Mouse (Mus musculus) retina, embryonic 14.5 days (tissue): ENCODE measurements around the gene Zfp800.

Source experiments
- DNase-seq: peaks from one replicate; pipeline ENCODE4 v3.0.0-alpha.2; 2015; ENCODE audit warnings: low spot score

Zfp800 gene

DNA sequence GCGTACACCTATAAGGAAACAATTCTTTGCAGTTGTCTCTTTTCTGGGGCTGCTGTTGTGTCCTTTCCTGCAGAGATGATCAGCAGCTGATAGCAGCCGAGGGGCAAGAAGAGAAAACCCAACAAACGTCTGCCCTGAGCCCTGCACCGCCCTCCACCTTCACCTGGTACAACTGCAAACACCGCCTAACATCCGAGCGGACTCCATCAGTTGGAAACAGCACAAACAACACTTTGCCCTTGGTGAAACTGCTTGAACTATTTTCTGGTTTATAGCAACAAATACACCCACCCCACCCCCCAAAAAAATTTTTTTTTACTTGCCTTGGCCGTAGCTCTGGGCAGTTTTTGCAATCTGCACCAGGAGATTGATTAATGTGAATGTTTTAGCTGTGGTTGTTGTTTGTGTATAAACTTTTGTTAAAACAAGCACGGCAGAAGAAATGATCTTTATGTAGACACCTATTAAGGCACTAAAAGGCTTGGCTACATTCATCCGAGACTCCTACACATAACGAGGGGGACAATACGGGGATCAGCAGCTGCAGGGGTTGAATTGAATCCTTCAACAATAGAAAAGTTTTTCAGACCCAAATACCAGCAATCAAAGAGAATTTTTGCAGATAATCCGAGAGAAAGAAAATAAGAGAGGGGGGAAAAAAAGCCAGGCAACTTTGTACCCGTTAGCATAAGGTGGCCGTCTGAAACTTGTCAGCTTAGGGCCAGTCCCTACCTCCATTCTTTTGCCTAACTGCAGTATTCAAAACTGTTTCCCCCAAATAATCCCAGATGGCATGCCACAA is 1.6 kb downstream of the Zfp800 start:
- peak; percentile 15 for DNase-seq

DNA sequence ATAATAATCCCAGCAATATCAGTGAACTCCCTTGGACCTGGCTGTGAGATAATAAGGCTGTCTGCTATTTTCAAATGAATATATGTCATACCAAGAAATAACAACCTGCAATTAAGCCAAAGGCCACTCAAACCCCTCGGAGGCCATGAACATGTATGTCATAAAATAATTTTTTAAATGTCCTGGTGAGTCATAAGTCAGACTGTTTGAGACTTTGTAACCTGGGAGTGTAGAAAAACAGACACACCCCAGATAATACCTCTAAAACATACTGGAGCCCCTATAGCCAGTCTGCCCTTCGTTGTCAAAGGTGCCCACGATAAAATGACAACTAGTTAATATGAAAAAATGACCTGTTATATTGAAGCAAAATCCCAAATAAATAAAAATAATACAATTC is 8.8 kb downstream of the Zfp800 start:
- DNase-seq, result no peak

DNA sequence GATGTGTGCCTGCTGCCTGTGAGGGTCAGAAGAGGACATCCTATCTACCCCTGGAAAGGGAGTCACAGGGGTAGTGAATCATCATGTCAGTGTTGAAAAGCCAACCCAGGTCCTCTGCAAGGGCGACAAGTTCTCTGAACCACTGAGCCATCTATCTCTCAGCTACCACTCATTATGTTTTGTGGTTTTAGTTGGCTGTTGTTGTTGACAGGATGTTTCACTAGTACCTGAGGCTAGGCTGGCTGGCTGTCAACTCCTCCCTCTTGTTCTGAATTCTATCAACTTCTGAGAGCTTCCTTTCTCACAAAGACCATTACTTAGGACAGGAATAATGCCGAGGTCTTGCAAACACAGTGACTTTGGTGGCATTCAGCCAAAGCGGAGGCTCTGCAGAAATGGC is 12.6 kb downstream of the Zfp800 start:
- DNase-seq, result no peak

DNA sequence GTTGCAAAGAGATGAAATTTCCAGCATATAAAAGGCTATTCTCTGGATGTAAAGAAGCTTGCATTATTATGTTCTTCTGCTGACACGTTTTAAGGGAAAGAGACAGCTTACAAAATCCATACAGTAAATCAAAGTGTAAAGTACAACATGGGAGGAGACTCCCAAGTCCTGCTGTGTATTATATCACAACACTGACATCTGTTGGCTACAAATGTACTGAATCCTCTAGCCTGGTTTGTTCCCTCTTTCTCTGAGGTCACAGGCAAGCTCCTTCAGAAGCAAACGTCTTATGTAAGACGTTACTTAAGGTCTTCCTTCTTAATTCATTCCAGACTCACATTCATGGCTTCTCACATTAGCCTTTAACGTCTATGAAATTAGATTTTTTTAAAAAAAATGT is 15.8 kb downstream of the Zfp800 start:
- no peak for DNase-seq

DNA sequence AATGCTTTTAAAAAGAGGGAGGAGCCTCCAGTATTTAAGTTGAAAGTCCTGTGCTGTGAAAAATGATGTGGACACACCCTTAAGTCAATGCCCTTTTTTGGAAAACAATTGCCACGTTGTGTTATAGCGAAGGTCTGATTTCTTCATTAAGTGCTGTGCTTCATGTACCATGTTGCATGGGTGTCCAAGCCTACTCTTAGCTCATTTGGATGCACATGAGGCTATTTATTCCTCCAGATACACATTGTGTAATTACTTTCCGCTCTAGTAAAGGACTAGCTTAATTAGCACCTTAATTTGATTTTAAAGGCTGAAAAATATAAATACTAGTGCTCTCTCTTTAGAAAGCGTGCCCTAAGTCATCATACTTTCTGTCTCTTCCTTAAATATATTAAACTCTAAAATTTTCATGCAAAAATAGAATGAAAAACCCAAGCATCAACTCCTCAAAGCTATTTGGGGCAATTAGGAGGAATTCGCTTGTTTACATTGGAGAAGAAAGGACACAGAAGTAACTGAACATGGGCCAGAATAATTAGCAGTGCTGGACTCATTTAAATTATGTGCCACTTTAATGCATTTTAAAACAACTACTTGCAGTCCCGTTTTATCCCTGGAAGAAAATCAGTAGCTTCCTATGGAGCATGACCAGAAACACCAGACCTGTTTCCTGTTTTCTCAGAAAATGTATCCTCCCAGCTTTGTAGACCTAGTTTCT is 27.7 kb downstream of the Zfp800 start:
- peak; percentile 7 for DNase-seq

DNA sequence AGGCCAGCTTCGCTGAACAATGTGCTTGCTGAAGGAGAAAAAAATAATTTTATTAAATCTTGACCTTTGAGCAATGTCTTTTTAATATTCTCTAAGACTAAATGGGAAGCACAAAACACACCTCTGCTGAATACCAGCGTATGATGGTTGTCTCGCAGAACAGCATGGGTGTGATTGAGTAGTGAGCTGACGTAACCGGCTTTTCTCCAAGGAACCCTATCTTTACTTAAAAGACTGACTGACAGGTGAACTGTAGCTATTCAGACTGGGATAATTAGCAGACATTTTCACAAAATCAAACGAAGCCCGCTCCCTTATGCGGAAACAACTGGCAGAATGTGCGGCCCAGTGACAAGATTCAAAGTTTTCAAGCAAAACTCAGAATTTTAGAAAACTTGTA is 30.2 kb downstream of the Zfp800 start:
- DNase-seq, result no peak

DNA sequence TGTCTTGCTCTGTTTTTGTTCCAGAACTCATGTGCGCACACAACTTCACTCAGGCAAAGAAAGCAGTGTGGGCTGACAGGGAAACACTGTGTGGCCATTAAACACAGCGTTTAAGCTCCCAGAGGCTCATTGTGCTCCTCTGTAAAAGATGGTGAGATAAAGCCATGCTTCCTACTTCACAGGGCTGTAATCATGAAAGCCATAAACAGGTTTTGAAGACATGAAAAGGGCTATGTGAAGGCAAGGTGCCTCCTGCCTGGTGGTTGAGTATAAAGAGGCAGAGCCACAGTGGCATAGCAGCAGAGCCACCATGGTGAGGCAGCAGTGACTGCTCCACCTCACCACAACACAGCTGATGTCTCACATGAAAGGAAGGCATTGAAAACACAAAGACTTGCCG is 46.7 kb downstream of the Zfp800 start:
- no peak for DNase-seq

DNA sequence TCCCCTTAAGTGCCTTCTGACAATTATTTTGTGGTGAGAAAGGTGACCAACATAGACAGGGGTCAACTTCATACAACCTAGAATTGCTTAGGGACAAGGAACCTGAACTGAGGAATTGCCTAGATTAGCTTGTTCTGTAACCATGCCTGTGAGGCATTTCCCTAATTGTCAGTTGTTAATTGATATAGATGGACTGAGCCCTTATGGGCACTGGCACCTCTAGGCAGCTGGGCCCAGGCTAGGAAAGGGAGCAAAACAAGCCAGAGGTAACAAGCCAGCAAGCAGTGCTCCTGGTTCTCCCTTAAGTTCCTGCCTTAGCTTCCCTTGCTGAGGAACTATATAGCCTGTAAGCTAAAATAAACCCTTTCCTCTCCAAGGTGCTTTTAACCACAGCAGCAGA is 52.1 kb downstream of the Zfp800 start:
- no peak for DNase-seq

DNA sequence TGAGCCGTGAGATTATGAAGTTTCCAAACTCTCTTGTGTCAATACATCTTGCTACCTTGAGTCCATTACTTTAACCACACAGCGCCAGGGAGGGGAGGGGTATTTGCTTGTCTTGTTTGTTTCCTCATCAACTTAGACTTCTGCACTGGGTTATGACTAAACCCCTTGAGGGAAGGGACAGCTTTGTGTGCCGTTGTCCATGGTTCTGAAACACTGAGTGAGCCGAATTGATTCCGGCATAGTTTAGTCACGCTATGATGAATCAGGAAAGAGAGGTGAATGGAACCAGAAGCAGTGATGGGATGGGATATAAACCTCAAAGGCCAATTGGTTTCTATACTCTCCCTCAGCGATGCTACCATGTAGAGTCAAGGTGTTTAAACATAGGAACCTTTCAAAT is 52.6 kb downstream of the Zfp800 start:
- peak; percentile 58 for DNase-seq

DNA sequence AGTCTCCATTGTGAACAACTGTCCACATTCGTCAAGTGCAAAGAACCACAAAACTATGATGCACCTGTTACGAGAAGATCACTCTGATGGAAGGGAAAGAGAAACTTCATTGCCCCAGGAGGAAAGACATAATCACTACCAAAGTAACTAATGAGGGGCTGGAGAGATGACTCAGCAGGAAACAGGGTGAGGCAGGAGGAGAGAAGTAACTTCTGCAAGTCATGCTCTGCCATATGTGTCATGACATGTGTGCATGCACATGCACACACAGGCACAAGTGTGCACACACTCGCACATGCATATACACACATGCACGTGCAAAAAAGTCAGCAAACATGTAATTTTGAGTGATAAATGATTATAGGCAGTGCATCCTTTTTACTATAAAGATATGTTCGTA is 54.9 kb downstream of the Zfp800 start:
- no peak for DNase-seq

DNA sequence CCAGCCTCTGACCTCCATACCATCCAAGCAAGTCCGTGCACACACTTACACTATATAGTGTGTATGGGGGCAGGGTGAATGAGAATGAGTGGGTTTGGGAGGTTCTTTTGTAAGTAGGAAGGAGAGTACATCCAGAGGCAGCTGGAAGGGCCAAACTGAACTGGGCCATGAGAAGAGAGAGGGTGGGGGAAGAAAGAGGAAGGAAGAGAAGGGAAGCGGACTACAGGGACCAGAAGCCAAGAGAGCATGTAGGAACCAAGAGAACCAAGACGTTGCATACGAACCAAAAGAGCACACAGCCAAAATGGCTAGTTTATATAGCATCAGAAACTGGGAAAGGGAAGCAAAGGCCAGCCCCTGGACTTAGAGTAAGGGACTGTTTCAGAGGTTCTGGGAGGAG is 56.6 kb downstream of the Zfp800 start:
- no peak for DNase-seq

DNA sequence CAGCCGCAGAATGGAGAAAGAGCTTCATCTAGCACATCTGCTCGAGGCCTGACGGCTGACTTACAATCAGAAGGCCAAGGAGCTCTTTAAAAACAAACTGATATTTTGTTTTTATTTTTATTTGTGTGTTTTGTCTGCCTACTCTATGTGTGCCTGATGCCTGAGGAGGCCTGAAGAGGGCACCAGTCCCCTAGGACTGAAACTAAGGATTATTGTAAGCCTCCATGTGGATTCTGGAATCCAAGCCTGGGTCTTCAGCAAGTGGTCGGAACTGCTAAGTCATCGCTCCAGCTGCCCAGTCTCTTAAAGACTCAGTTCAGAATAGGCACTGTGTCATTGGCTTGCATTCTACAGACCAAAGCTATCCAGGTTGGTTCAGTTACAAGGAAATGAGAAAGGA is 58.4 kb downstream of the Zfp800 start:
- DNase-seq, result peak; percentile 21

DNA sequence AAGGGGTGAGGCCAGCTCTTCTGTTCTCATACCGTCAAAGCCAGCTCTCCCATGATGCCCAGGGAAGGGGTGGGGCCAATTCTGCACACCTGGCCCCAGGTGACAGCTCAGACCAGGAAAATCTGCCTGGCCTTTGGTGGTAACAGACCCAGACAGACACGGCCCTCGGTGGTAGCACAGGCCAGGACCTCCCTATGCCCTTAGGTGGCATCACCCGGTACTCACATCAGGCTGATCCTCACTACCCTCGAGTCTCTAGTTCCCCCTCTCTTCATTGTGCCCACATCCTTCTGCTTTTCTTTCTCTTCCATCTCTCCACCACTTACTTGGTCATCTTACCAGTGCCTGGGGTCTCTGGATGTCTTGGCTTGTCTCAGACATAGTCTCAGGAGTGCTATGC is 64.1 kb downstream of the Zfp800 start:
- DNase-seq, result no peak

DNA sequence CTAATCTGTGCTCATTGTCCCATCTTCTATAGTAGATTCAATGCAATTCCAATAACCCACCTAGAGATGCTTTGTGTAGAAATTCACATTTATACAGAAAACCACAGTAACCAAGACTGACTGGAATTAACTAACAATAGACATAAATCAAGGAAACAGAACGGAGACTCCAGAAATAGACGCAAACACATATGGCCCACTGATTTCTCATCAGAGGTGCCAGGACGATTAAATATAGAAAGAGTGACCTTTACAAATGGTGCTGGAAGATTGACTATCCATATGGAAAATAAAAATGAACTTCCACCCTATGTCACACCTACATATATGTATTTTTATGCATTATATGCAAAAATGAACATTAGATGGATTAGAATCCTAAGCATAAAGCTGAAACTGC is 65.3 kb downstream of the Zfp800 start:
- DNase-seq, result no peak

DNA sequence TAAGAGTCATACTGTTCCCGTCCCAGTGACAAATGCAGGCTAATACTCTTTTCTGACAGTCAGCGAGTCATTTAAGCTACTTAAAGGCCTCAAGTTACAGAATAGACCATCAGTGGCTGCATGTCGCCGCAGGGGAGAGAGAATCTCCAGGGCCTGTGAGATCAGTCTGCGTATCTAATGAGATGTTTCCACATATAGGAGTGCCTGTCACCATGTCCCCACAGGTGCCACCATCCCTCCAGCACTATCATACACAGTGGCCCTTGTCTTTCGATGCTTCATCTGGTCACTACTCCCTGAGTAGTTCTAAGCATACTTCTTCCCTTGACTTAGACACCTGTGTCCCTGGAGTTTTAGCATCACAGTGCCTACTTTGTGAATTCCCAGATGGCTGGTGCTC is 68.0 kb downstream of the Zfp800 start:
- DNase-seq, result peak; percentile 39

DNA sequence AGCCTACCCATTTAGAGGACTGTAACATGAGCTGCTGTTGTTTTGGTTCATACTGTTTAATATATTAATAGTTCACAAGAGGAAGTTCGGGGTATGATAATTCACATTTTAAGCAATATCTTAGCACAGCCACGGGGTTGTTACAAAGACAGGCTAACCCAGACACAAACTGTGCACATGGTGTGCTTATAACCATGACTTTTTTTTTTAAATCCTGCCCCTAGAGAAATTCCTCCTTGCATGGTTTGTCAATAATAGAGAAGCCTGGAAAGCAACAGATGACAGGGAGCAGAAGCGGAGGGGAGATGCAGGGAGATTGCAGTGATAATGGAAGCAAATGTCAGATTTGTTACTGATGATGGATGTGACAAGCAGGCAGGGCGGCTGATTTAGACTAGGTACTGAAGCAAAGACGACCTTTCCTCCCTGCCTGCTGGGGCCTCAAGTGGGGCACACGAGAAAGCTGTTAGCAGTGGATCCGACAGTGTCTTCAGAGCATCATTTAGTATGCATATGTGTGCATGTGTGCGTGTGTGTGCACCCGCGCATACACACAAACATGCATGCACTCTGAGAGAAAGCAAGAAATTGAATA is 68.7 kb downstream of the Zfp800 start:
- peak; percentile 74 for DNase-seq

DNA sequence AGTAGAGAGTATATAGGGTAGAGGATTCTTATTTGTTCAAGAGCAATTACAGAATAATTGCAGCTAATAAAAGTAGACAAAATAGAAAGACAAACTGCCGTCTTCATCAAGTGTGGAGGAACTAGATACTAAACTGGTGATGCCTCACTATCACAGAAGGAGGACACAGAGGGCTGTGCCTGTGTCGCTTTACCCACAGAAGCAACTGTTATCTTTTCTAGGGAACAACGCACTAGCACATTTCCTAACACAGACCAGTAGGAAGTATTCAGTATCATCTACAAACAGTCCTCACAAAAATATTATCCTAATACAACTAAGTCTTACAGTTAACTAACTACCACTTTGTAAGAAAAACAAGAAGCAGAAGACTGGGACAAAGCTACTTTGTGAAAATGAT is 71.1 kb downstream of the Zfp800 start:
- DNase-seq, result no peak

DNA sequence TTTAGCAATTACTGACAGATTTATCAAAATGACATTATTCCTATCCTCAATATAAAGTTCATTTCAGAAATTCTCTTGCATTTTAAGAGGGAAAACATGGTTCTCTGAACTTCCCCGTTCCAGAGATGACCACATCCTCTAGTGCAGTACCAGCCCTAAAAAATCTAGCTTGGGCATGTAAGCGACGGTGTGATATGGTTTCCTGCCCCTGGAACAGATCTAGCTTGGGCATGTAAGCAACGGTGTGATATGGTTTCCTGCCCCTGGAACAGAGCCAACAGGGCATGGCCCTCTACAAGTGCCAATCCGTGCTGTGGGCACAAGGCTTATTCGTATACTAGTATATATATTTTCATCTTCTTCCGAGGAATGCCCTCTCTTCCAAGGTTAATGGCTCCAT is 75.4 kb downstream of the Zfp800 start:
- no peak for DNase-seq

DNA sequence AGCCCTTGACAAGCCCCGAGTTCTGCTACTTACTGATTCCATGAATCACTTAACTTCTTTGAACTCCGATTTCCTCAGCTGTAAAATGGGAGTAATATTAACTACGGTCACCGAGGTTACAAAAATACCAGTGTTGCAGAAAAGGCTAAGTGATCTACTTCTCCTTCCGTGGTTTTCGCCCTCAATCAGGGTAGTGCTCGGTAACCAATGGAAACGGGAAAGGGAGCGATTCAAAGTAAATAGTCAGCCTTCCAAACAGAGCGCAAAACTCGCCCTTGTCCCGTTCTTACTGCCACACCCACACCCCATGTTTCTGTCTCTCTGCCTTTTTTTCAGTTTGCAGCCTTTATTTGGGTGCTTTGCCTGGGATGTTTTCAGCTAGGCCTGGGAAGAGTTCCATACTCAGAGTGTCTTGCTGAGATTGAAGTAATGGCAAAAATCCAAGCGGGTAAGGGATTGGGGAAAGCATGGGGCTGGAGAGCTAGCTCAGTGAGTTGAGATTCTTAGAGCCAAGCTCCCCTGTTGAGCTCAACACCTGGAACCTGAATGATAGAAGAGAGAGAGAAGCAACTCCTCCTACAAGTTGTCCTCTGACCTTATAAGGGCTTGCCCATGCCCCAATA is 78.0 kb downstream of the Zfp800 start:
- no peak for DNase-seq

DNA sequence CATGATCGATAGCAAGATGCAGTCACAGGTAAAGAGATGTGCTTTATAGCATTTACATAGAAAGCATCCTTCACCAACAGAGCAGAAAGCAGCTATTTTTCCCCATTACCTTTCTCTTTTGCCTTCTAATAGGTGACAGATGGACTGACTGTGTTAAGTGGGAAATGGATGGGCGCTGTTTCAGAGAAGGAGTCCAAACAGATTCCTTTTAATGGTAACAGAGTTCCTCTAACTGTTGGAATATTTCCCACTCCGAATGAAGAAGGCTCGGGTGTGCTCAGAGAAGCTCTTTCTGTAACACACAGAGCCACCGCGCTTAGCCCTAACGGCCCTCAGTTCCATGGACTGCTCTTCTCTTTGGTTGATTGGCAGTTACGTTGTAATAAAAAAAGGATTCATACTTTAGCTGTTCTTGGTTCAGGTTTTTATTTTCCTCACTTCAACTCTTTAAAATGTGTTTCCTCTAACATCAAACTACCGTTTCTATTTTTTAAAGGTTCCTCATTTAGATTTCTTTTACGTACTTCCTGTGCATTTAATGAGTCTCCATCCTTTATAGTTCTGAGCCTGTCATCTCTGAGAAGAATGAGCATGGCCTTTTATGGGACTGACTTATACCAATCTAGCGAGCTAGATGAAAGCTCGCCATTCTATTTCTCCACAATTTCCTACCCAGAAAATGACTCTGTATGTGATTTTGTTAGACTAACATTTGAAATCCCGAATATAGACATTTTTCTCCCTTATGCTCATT is 78.8 kb downstream of the Zfp800 start:
- no peak for DNase-seq

DNA sequence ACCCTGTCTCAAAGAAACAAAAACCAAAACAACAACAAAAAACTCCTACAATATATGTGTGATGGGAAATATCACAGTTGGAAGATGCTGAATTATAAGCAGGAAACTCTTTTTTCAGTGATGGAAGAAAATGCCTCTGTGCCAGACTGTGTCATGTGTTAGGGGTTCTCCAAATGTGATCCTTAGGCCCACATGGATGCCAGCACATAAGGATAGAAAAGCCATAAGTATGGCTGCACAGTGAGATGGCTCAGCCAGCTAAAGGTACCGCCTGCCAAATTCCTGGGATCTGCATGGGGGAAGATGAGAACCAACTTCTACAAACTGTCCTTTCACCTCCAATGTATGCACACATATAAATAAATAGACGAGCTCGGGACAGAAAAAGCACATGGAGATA is 82.6 kb downstream of the Zfp800 start:
- DNase-seq, result no peak

DNA sequence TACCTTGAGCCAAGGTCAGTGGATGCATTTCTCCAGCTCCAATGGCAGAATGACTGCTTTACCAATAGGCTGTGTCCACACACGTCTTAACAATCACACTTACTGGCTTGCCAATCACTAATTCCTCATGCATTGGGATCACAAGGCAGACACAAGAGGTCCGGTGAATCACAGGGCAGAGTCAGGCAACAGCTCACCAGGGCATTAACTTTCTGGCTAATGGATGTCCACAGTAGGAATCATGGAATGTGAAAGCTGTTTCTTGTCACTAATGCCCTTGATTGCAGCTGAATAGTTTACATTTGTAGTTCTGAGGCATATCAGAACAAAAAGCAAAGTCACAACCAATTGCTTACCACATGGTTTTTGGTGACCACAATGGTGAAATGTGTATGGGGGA is 85.7 kb downstream of the Zfp800 start:
- no peak for DNase-seq
